In the genomic region with DNA sequence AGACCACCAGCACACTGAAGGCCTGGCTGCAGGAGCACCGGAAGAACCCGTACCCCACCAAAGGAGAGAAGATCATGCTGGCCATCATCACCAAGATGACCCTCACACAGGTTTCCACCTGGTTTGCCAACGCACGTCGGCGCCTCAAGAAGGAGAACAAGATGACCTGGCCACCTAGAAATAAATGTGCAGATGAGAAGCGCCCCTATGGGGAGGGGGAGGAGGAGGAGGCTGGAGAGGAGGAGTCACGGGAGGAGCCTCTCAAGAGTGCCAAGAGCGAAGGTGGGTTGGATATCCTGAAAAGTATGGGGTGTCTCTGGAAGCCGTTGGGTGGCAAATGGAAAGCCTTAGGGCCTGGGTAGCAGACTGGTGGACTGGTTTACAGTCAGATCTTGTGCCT, we compare ENCODE assay signal across 30 mouse cellular contexts. TPM values are rescaled to one million over a fixed set of nuclear protein-coding genes. Genes with fewer than 3 reads are reported as not detected.
"Had no signal": no experiment of that assay in that cellular context is flagged by ENCODE, and none has a peak within 500 bp of the region (broad histone marks: within the 10 kb centered on the region; RNA-seq: fewer than 3 reads in every experiment).

No protein-coding gene starts in this region.

- H3K9me3 ChIP-seq: limb, embryonic 12.5 days; limb, embryonic 15.5 days; neural tube, embryonic 13.5 days had no signal

- H3K4me2 ChIP-seq: limb, embryonic 15.5 days; liver, embryonic 11.5 days; lung, embryonic 14.5 days; neural tube, embryonic 13.5 days had no signal

- ATAC-seq: liver, postnatal 0 days; lung, postnatal 0 days had no signal

- H3K9ac ChIP-seq: limb, embryonic 12.5 days; limb, embryonic 15.5 days; liver, embryonic 14.5 days; liver, postnatal 0 days; lung, embryonic 14.5 days; neural tube, embryonic 13.5 days had no signal

- H3K4me3 ChIP-seq: limb, embryonic 15.5 days; myocyte; neural tube, embryonic 13.5 days had no signal

- H3K27ac ChIP-seq: limb, embryonic 12.5 days; limb, embryonic 15.5 days; liver, embryonic 14.5 days; macrophage; neural tube, embryonic 13.5 days; stomach, postnatal 0 days had no signal

- DNase-seq: kidney, adult 9 months; kidney, postnatal 14 days; kidney, postnatal 4 days; left cerebral cortex, postnatal 4 days; liver, postnatal 0 days; lung, embryonic 14.5 days; midbrain, embryonic 14.5 days; right cerebral cortex, adult 18-20 months; right cerebral cortex, postnatal 14 days; right cerebral cortex, postnatal 4 days; thymus, adult 2 months; thymus, postnatal 14 days; thymus, postnatal 4 days had no signal

- H3K36me3 ChIP-seq: limb, embryonic 12.5 days; limb, embryonic 15.5 days; neural tube, embryonic 13.5 days had no signal

RNA-seq across cellular contexts. Expression of a gene that starts 7.3 kb away (rescaled TPM):
- total RNA-seq: layer of hippocampus, adult 18-20 months; layer of hippocampus, postnatal 14 days; left cerebral cortex, adult 8-10 months; left cerebral cortex, postnatal 14 days; left cerebral cortex, postnatal 4 days; megakaryocyte, adult 5-6 weeks; monocyte, adult 5-6 weeks; neutrophil, adult 5-6 weeks had no signal
- polyA plus RNA-seq: liver, embryonic 11.5 days; liver, embryonic 14.5 days; liver, postnatal 0 days; lung, embryonic 14.5 days; lung, postnatal 0 days; macrophage; myocyte; stomach, embryonic 14.5 days; stomach, postnatal 0 days had no signal
